Mouse (Mus musculus): ENCODE measurements around the gene Garnl3.

GRCm38 (mm10) chr2:33137731-33138130 lies 6.3 kb upstream of the Garnl3 start:
- TF ChIP-seq POLR2A (IDR thresholded peaks at IDR 0.05; ENCODE audit: insufficient read depth, low read depth, low read length) = no peak
- TF ChIP-seq CTCF (IDR thresholded peaks at IDR 0.05) = no peak
